Mouse (Mus musculus) heart, postnatal 0 days (tissue): ENCODE results near the gene Atmin. TPM values are rescaled to one million over a fixed set of nuclear protein-coding genes. Genes with fewer than 3 reads are reported as not detected.

Experiments
- ATAC-seq: fragments of 200-750 bp; cut with Nextera tagmentation; 2 replicates; pipeline ENCODE4 v1.8.0; 2017; ENCODE audit warnings: low read depth, moderate number of reproducible peaks, moderate library complexity; ENCODE audit not compliant: insufficient read depth
- DNase-seq: peaks from one replicate; pipeline ENCODE4 v3.0.0-alpha.2; 2016; ENCODE audit warnings: low spot score
- H3K27ac ChIP-seq: fragments of 300-500 bp; sonication (generic); 2 replicates; pipeline ENCODE4 v1.5.1; 2014; ENCODE audit warnings: low read depth, mild to moderate bottlenecking
- H3K27me3 ChIP-seq: fragments of 300-500 bp; sonication (generic); 2 replicates; pipeline ENCODE4 v1.6.1; 2014; ENCODE audit warnings: low read length, mixed read lengths; ENCODE audit not compliant: control insufficient read depth, insufficient read depth
- H3K36me3 ChIP-seq: fragments of 300-500 bp; sonication (generic); replicated peaks from 2 replicates; pipeline ENCODE4 v1.6.1; 2014; ENCODE audit warnings: low read length, mixed read lengths; ENCODE audit not compliant: control insufficient read depth, insufficient read depth
- H3K4me1 ChIP-seq: fragments of 300-500 bp; sonication (generic); 2 replicates; pipeline ENCODE4 v1.6.1; 2014; ENCODE audit warnings: antibody characterized with exemption; ENCODE audit not compliant: control insufficient read depth, insufficient read depth
- H3K4me2 ChIP-seq: fragments of 300-500 bp; sonication (generic); 2 replicates; pipeline ENCODE4 v1.6.1; 2014; ENCODE audit warnings: low read depth, mild to moderate bottlenecking, low read length, moderate library complexity
- H3K4me3 ChIP-seq: fragments of 300-500 bp; sonication (generic); 2 replicates; pipeline ENCODE4 v1.5.1; 2014; ENCODE audit warnings: low read depth, low read length
- H3K9ac ChIP-seq: fragments of 300-500 bp; sonication (generic); replicated peaks from 2 replicates; pipeline ENCODE4 v1.6.1; 2014; ENCODE audit warnings: low read depth, low read length, mixed read lengths
- H3K9me3 ChIP-seq: fragments of 300-500 bp; sonication (generic); replicated peaks from 2 replicates; pipeline ENCODE4 v1.6.1; 2016; ENCODE audit warnings: low read length; ENCODE audit not compliant: control insufficient read depth
- CTCF ChIP-seq: IDR thresholded peaks from 2 replicates; pipeline ENCODE4 v1.5.1; 2016; ENCODE audit warnings: antibody characterized with exemption, control low read depth, low read depth
- EP300 ChIP-seq: IDR thresholded peaks from 2 replicates; pipeline ENCODE4 v1.6.1; 2016; ENCODE audit warnings: antibody characterized with exemption, low read depth
- WGBS: fragments of 180-500 bp; shearing (Covaris S2); extraction: QIAGEN DNeasy Blood & Tissue Kit; methylation state at CpG from one replicate; pipeline ENCODE4 v1.1.7; 2014; 5-methylcytosine and 5-hydroxymethylcytosine counted together
- polyA plus RNA-seq: library from polyadenylated mRNA; unstranded; fragments of >200 nt; fragmentation: Nextera tagmentation; extraction: Ambion mirVana; gene quantifications from 2 replicates; pipeline ENCODE4 v1.2.1, GENCODE M21; 2015
- total RNA-seq: library from RNA; depleted of rRNA; stranded (reverse); fragments of >200 nt; gene quantifications from 2 replicates; pipeline ENCODE4 v1.2.3, GENCODE M21; 2014; ENCODE audit warnings: low replicate concordance

The Atmin gene
- total and polyA plus RNA-seq, 2 experiments from 2014 or later, result 7.0 to 16.0 TPM

DNA sequence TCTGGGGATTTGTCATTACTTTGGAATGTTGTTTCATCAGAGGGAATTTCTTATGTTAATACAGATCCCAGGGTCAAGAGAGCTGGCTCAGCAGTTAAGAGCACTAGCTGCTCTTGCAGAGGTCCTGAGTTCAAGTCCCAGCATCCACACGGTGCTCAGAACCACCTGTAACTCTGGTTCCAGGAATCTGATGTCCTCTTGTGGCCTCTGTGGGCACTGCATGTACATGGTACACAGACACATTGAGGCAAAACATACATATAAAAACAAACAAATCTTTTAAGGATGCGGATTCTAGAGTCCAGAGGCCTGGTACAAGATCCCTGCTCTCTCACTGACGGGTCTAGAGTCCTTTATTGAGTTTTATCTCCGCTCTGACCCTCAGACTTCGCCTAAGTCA lies 14.6 kb upstream of the Atmin start:
- Histone ChIP-seq H3K27ac (no peak overlapping the region), H3K9ac (no peak overlapping the region), H3K4me3 (no peak overlapping the region), H3K36me3 (peaks cover 60% of the 10 kb centered on the region), H3K4me2 (no peak overlapping the region), H3K4me1 (no peaks in the 10 kb centered on the region), H3K9me3 (no peaks in the 10 kb centered on the region), H3K27me3 (no peaks in the 10 kb centered on the region)
- ATAC-seq (no peak), DNase-seq (no peak)
- WGBS, result 88% methylated on average over 5 of the region's 5 CpGs
- TF ChIP-seq EP300 (no peak), CTCF (no peak)

GRCm38 (mm10) chr8:116934976-116935375 lies 8.2 kb upstream of the Atmin start:
- H3K9me3 ChIP-seq, result no peaks in the 10 kb centered on the region
- DNase-seq, result no peak
- 92% methylated on average over 4 of the region's 4 CpGs for WGBS
- H3K4me1 ChIP-seq, result no peaks in the 10 kb centered on the region
- TF ChIP-seq CTCF, result no peak
- TF ChIP-seq EP300, result no peak
- ATAC-seq, result no peak
- H3K4me3 ChIP-seq, result no peak overlapping the region
- no peak overlapping the region for H3K27ac ChIP-seq
- H3K27me3 ChIP-seq, result no peaks in the 10 kb centered on the region
- H3K36me3 ChIP-seq, result peaks cover 71% of the 10 kb centered on the region
- H3K9ac ChIP-seq, result no peak overlapping the region
- no peak overlapping the region for H3K4me2 ChIP-seq

GRCm38 (mm10) chr8:116935506-116935905 lies 7.7 kb upstream of the Atmin start:
- no peak for ATAC-seq
- no peak for TF ChIP-seq EP300
- no peak for TF ChIP-seq CTCF
- H3K4me1 ChIP-seq, result no peaks in the 10 kb centered on the region
- no peaks in the 10 kb centered on the region for H3K27me3 ChIP-seq
- no peak overlapping the region for H3K9ac ChIP-seq
- no peak overlapping the region for H3K4me3 ChIP-seq
- H3K27ac ChIP-seq, result no peak overlapping the region
- no peak for DNase-seq
- no peaks in the 10 kb centered on the region for H3K9me3 ChIP-seq
- no peak overlapping the region for H3K4me2 ChIP-seq
- WGBS, result 87% methylated on average over 6 of the region's 6 CpGs
- H3K36me3 ChIP-seq, result peaks cover 71% of the 10 kb centered on the region

DNA sequence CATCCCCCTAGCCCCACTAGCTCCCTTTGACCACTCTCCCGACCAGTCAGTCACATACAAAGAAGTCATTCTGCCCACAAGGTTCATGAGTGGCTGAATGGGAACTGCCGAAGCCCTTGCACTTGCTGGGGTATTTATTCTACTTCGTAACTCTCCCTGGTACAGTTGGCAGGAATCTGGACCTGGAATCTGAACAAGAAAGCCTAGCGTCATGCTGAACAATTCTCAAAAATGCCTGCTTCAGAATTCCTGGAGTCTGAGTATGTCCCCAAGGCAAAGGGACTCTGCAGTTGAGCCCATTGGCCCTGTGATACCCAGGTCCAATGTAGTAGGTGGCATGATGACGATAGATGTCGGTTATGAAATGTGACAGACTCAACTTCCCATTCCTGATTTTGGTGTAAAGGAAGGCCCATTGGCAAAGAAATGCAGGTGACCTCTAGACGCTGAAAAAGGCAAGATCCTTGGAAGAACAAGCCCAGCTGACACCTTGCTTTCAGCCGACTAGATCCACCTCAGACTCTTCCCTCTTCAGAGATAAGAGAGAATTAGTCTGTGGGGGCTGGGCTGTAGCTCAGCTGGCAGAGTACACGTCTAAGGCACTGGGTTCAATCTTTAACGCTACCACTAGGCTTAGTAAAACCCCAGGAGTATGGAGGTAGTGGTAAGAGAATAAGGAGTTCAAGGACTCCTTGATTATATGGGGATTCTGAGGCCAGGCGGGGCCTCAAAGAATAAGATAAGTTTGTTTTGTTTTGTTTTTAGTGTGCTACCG lies 722 bp upstream of the Atmin start:
- WGBS, result 63% methylated on average over 12 of the region's 12 CpGs
- H3K9me3 ChIP-seq, result no peaks in the 10 kb centered on the region

GRCm38 (mm10) chr8:116943555-116944384 lies 577 bp downstream of the Atmin start:
- Histone ChIP-seq H3K9ac (peak overlapping the region; percentile 94), H3K4me2 (peak overlapping the region; percentile 93), H3K36me3 (no peaks in the 10 kb centered on the region), H3K4me1 (peaks cover 31% of the 10 kb centered on the region), H3K27ac (peak overlapping the region; percentile 63), H3K4me3 (peak overlapping the region; percentile 99), H3K9me3 (no peaks in the 10 kb centered on the region), H3K27me3 (no peaks in the 10 kb centered on the region)
- TF ChIP-seq CTCF (no peak), EP300 (no peak)
- ATAC-seq, result peak; percentile 30
- DNase-seq, result peak; percentile 30
- under 1% methylated on average over 45 of the region's 62 CpGs for WGBS

More for the DNA sequence above, 722 bp upstream of the Atmin start:
- Histone ChIP-seq H3K4me3 (no peak overlapping the region), H3K36me3 (peaks cover 11% of the 10 kb centered on the region; the same call in 1 of the 2 replicates), H3K4me1 (peaks cover 26% of the 10 kb centered on the region), H3K9ac (no peak overlapping the region), H3K27me3 (no peaks in the 10 kb centered on the region), H3K4me2 (no peak overlapping the region; the same call in 1 of the 2 replicates), H3K27ac (no peak overlapping the region)
- no peak for ATAC-seq
- no peak for DNase-seq
- TF ChIP-seq EP300 (no peak), CTCF (no peak)
